Mouse (Mus musculus) MEL (cell line): ENCODE measurements around the gene Qsox2. TPM values are rescaled to one million over a fixed set of nuclear protein-coding genes. Genes with fewer than 3 reads are reported as not detected.

ENCODE experiments used
- DNase-seq: peaks from one replicate; pipeline ENCODE4 v3.0.0; 2011; ENCODE audit warnings: low read depth, low spot score
- H3K27ac ChIP-seq: 2 replicates; pipeline ENCODE4 v1.5.1; 2012; ENCODE audit warnings: low read depth, mild to moderate bottlenecking, control low read depth, low read length, moderate library complexity; ENCODE audit not compliant: control insufficient read depth
- H3K27me3 ChIP-seq, 2 experiments: fragments of 150-350 bp in 1 of 2; sonication (generic) in 1 of 2; 2 replicates each; pipeline ENCODE4 v1.6.1; 2012; ENCODE audit warnings: low read length in 2 of 2, mild to moderate bottlenecking in 2 of 2, improper control_type of control experiment in 1 of 2, moderate library complexity in 1 of 2; ENCODE audit not compliant: insufficient read depth in 2 of 2, control insufficient read depth in 1 of 2
- H3K36me3 ChIP-seq, 2 experiments: 2 replicates each; pipeline ENCODE4 v1.6.1; 2012 to 2014; ENCODE audit warnings: low read length in 2 of 2, improper control_type of control experiment in 1 of 2, inconsistent platforms in 1 of 2, mild to moderate bottlenecking in 1 of 2; ENCODE audit not compliant: insufficient read depth in 2 of 2, control insufficient read depth in 1 of 2
- H3K4me1 ChIP-seq, 2 experiments: fragments of 150-350 bp in 1 of 2; sonication (generic) in 1 of 2; 2 replicates each; pipeline ENCODE4 v1.6.1; 2012; ENCODE audit warnings: low read length in 2 of 2, improper control_type of control experiment in 1 of 2, mild to moderate bottlenecking in 1 of 2; ENCODE audit not compliant: insufficient read depth in 2 of 2, control insufficient read depth in 1 of 2
- H3K4me3 ChIP-seq, 2 experiments: fragments of 150-350 bp in 1 of 2; sonication (generic) in 1 of 2; 2 replicates each; pipeline ENCODE4 v1.5.1; 2012; ENCODE audit warnings: low read depth in 2 of 2, low read length in 2 of 2, mild to moderate bottlenecking in 2 of 2, moderate library complexity in 2 of 2, control low read depth in 1 of 2, improper control_type of control experiment in 1 of 2; ENCODE audit not compliant: control insufficient read depth in 1 of 2, insufficient read depth in 1 of 2
- H3K79me2 ChIP-seq: 2 replicates; pipeline ENCODE4 v1.6.1; 2012; ENCODE audit warnings: mild to moderate bottlenecking, low read length, moderate library complexity; ENCODE audit not compliant: control insufficient read depth, poor library complexity, insufficient read depth
- H3K9ac ChIP-seq: 2 replicates; pipeline ENCODE4 v1.6.1; 2012; ENCODE audit warnings: low read depth, mild to moderate bottlenecking, control low read depth, low read length, moderate library complexity; ENCODE audit not compliant: control insufficient read depth, poor library complexity, severe bottlenecking
- H3K9me3 ChIP-seq: fragments of 150-350 bp; sonication (generic); replicated peaks from 2 replicates; pipeline ENCODE4 v1.6.1; 2012; ENCODE audit warnings: mild to moderate bottlenecking, low read length, improper control_type of control experiment, moderate library complexity; ENCODE audit not compliant: insufficient read depth
- CHD2 ChIP-seq: IDR thresholded peaks from 2 replicates; pipeline ENCODE4 v1.6.1; 2011; ENCODE audit warnings: low read length, improper control_type of control experiment
- CTCF ChIP-seq, 3 experiments: IDR thresholded peaks in 2 of 3; conservative IDR thresholded peaks in 1 of 3; 2 replicates each; pipeline ENCODE4 v1.5.1; 2011 to 2012; ENCODE audit warnings: low read length in 3 of 3, low read depth in 2 of 3, mild to moderate bottlenecking in 2 of 3, improper control_type of control experiment in 1 of 3, inconsistent platforms in 1 of 3, mixed read lengths in 1 of 3, moderate library complexity in 1 of 3; ENCODE audit not compliant: control insufficient read depth in 1 of 3, insufficient read depth in 1 of 3, poor library complexity in 1 of 3, severe bottlenecking in 1 of 3
- ELF1 ChIP-seq: IDR thresholded peaks from 2 replicates; pipeline ENCODE4 v1.6.1; 2014; ENCODE audit warnings: low read depth, mild to moderate bottlenecking, inconsistent platforms, low read length, improper control_type of control experiment, moderate library complexity
- ETS1 ChIP-seq: IDR thresholded peaks from 2 replicates; pipeline ENCODE4 v1.6.1; 2012; ENCODE audit warnings: low read depth, mild to moderate bottlenecking, inconsistent platforms, low read length, improper control_type of control experiment, moderate library complexity
- GABPA ChIP-seq: IDR thresholded peaks from 2 replicates; pipeline ENCODE4 v1.6.1; 2012; ENCODE audit warnings: low read depth, mild to moderate bottlenecking, inconsistent platforms, low read length, improper control_type of control experiment, moderate library complexity
- JUND ChIP-seq: IDR thresholded peaks from 2 replicates; pipeline ENCODE4 v1.6.1; 2011; ENCODE audit warnings: low read depth, mild to moderate bottlenecking, improper control_type of control experiment, low read length
- MAFK ChIP-seq: IDR thresholded peaks from 2 replicates; pipeline ENCODE4 v1.6.1; 2011; ENCODE audit warnings: low read depth, mild to moderate bottlenecking, low read length, improper control_type of control experiment, borderline replicate concordance
- MAZ ChIP-seq: IDR thresholded peaks from 2 replicates; pipeline ENCODE4 v1.6.1; 2012; ENCODE audit warnings: low read depth, mild to moderate bottlenecking, inconsistent platforms, low read length, improper control_type of control experiment
- MYB ChIP-seq: IDR thresholded peaks from 2 replicates; pipeline ENCODE4 v1.6.1; 2011; ENCODE audit warnings: mild to moderate bottlenecking, low read depth, low read length, improper control_type of control experiment
- POLR2AphosphoS2 ChIP-seq: IDR thresholded peaks from 2 replicates; pipeline ENCODE4 v1.6.1; 2011; ENCODE audit warnings: low read length, improper control_type of control experiment
- RAD21 ChIP-seq: IDR thresholded peaks from 2 replicates; pipeline ENCODE4 v1.6.1; 2011; ENCODE audit warnings: mild to moderate bottlenecking, low read depth, low read length, improper control_type of control experiment
- RCOR1 ChIP-seq: IDR thresholded peaks from 2 replicates; pipeline ENCODE4 v1.6.1; 2012; ENCODE audit warnings: low read depth, mild to moderate bottlenecking, inconsistent platforms, low read length, improper control_type of control experiment
- SMC3 ChIP-seq: IDR thresholded peaks from 2 replicates; pipeline ENCODE4 v1.6.1; 2011; ENCODE audit warnings: low read depth, low read length, improper control_type of control experiment
- TBP ChIP-seq: IDR thresholded peaks from 2 replicates; pipeline ENCODE4 v1.8.0; 2011; ENCODE audit warnings: low read depth, low read length, improper control_type of control experiment
- TCF12 ChIP-seq: IDR thresholded peaks from 2 replicates; pipeline ENCODE4 v1.6.1; 2014; ENCODE audit warnings: low read depth, mild to moderate bottlenecking, inconsistent platforms, low read length, improper control_type of control experiment, moderate library complexity
- UBTF ChIP-seq: IDR thresholded peaks from 2 replicates; pipeline ENCODE4 v1.6.1; 2012; ENCODE audit warnings: low read depth, mild to moderate bottlenecking, inconsistent platforms, low read length, improper control_type of control experiment, moderate library complexity, borderline replicate concordance; ENCODE audit not compliant: insufficient read depth
- USF2 ChIP-seq, 2 experiments: IDR thresholded peaks; 2 replicates each; pipeline ENCODE4 v1.6.1; 2011 to 2012; ENCODE audit warnings: improper control_type of control experiment in 2 of 2, low read length in 2 of 2, borderline replicate concordance in 1 of 2, inconsistent platforms in 1 of 2, low read depth in 1 of 2, mild to moderate bottlenecking in 1 of 2; ENCODE audit not compliant: insufficient read depth in 1 of 2
- polyA plus RNA-seq, 2 experiments: library from polyadenylated mRNA; stranded (reverse) in 1 of 2; unstranded in 1 of 2; fragments of >175 nt in 1 of 2; fragments of >200 nt in 1 of 2; gene quantifications; 2 replicates each; pipeline versions ENCODE4 v1.2.1 to v1.2.4; 2012; ENCODE audit warnings: low replicate concordance in 2 of 2, low read depth in 1 of 2; ENCODE audit not compliant: insufficient read length in 2 of 2, insufficient read depth in 1 of 2, missing spikeins in 1 of 2
- total RNA-seq: library from RNA; depleted of rRNA; stranded (reverse); fragments of 300-350 nt; gene quantifications from 2 replicates; pipeline ENCODE4 v1.2.3, GENCODE M21; 2012

The Qsox2 gene
- total and polyA plus RNA-seq, 3 experiments, result 12.1 to 17.0 TPM; not detected in 1

- Histone ChIP-seq H3K27me3 (peaks cover 7 to 8% of the 10 kb centered on the region in 2 experiments), H3K36me3 (no peaks in the 10 kb centered on the region)
Observed at GRCm38 (mm10) chr2:26266066-26266742, 28.9 kb upstream of the Qsox2 start.

GRCm38 (mm10) chr2:26265095-26265494 is 27.8 kb upstream of the Qsox2 start:
- no peak for DNase-seq
- H3K4me3 ChIP-seq, result no peak overlapping the region
- no peaks in the 10 kb centered on the region for H3K9me3 ChIP-seq
- H3K27ac ChIP-seq, result no peak overlapping the region
- no peaks in the 10 kb centered on the region for H3K79me2 ChIP-seq
- H3K9ac ChIP-seq, result no peak overlapping the region
- H3K4me1 ChIP-seq, result no peaks in the 10 kb centered on the region
- TF ChIP-seq ETS1, result no peak
- no peak for TF ChIP-seq RAD21
- no peak for TF ChIP-seq MAFK
- no peak for TF ChIP-seq USF2 (IDR thresholded peaks at IDR 0.05; ENCODE audit: borderline replicate concordance in 1 of 2, insufficient read depth in 1 of 2, low read depth in 1 of 2, low read length in 2 of 2)
- no peak for TF ChIP-seq SMC3
- TF ChIP-seq TBP, result no peak
- TF ChIP-seq TCF12, result no peak
- TF ChIP-seq CTCF (IDR thresholded peaks at IDR 0.05 in 2 of 3, conservative IDR thresholded peaks at IDR 0.05 in 1 of 3; ENCODE audit: control insufficient read depth in 1 of 3, insufficient read depth in 1 of 3, low read depth in 2 of 3, low read length in 3 of 3, poor library complexity in 1 of 3, severe bottlenecking in 1 of 3), result no peak
- TF ChIP-seq POLR2AphosphoS2, result no peak
- TF ChIP-seq JUND, result no peak
- TF ChIP-seq MYB, result no peak
- no peak for TF ChIP-seq CHD2
- TF ChIP-seq RCOR1, result no peak
- no peaks in the 10 kb centered on the region for H3K36me3 ChIP-seq
- H3K27me3 ChIP-seq, result peaks cover 7 to 10% of the 10 kb centered on the region in 2 experiments

More at GRCm38 (mm10) chr2:26266066-26266742, 28.9 kb upstream of the Qsox2 start:
- Histone ChIP-seq H3K27ac (no peak overlapping the region), H3K4me1 (no peaks in the 10 kb centered on the region), H3K9ac (no peak overlapping the region), H3K9me3 (no peaks in the 10 kb centered on the region), H3K4me3 (no peak overlapping the region), H3K79me2 (no peaks in the 10 kb centered on the region)
- DNase-seq, result no peak
- no peak for TF ChIP-seq GABPA
- no peak for TF ChIP-seq ELF1
- TF ChIP-seq MAZ, result no peak
- no peak for TF ChIP-seq UBTF
- TF ChIP-seq MYB, result no peak
